Mouse (Mus musculus) midbrain, embryonic 11.5 days (tissue): ENCODE results near the gene Ggt7. TPM values are rescaled to one million over a fixed set of nuclear protein-coding genes. Genes with fewer than 3 reads are reported as not detected.

Experiments
- polyA plus RNA-seq: library from polyadenylated mRNA; unstranded; fragments of >200 nt; fragmentation: Nextera tagmentation; extraction: Ambion mirVana; gene quantifications from 2 replicates; pipeline ENCODE4 v1.2.1, GENCODE M21; 2014

Ggt7 gene
- polyA plus RNA-seq, 1 experiment from 2014 or later, result 12.9 TPM

Other genes starting within 250 kb of the Ggt7 start
- 118 and 130 TPM in 2 replicates for gene Map1lc3a, start 241.9 kb downstream of the Ggt7 start, polyA plus RNA-seq
- gene Pigu, start 160.8 kb downstream of the Ggt7 start, polyA plus RNA-seq, result 52.8 and 63.6 TPM in 2 replicates
- gene Trp53inp2, start 137.2 kb downstream of the Ggt7 start, polyA plus RNA-seq, result 63.4 and 63.9 TPM in 2 replicates
- gene Ncoa6, start 44.3 kb downstream of the Ggt7 start, polyA plus RNA-seq, result 33.5 and 33.6 TPM in 2 replicates
- gene Acss2, start 289 bp downstream of the Ggt7 start, polyA plus RNA-seq, result 21.9 and 23.1 TPM in 2 replicates
- 14.7 and 17.5 TPM in 2 replicates for gene Gss, start 74.6 kb upstream of the Ggt7 start, polyA plus RNA-seq
- 0.59 and 0.63 TPM in 2 replicates for gene Myh7b, start 93.0 kb upstream of the Ggt7 start, polyA plus RNA-seq
- gene Trpc4ap, start 174.1 kb upstream of the Ggt7 start, polyA plus RNA-seq, result 138 and 144 TPM in 2 replicates
- gene Edem2, start 211.2 kb upstream of the Ggt7 start, polyA plus RNA-seq, result 32.3 and 34.6 TPM in 2 replicates
- not detected in 2 replicates for gene Gm17581, start 217.6 kb upstream of the Ggt7 start, polyA plus RNA-seq
- 2.4 and 3.2 TPM in 2 replicates for gene Procr, start 232.9 kb upstream of the Ggt7 start, polyA plus RNA-seq